Mouse (Mus musculus) CH12.LX (cell line): ENCODE data around the gene Prrx2.

Experiments used
- BHLHE40 ChIP-seq: IDR thresholded peaks from 2 replicates; pipeline ENCODE4 v1.6.1; 2011; ENCODE audit warnings: mild to moderate bottlenecking, low read depth, low read length, improper control_type of control experiment
- CTCF ChIP-seq, 2 experiments: IDR thresholded peaks in 1 of 2; conservative IDR thresholded peaks in 1 of 2; 2 replicates each; pipeline ENCODE4 v1.5.1; 2011 to 2012; ENCODE audit warnings: low read depth in 2 of 2, low read length in 2 of 2, improper control_type of control experiment in 1 of 2, inconsistent platforms in 1 of 2, mild to moderate bottlenecking in 1 of 2, moderate library complexity in 1 of 2
- EP300 ChIP-seq: IDR thresholded peaks from 2 replicates; pipeline ENCODE4 v1.6.1; 2011; ENCODE audit warnings: low read length, improper control_type of control experiment
- MAFK ChIP-seq: IDR thresholded peaks from 2 replicates; pipeline ENCODE4 v1.6.1; 2011; ENCODE audit warnings: low read length, improper control_type of control experiment; ENCODE audit not compliant: insufficient replicate concordance
- MAX ChIP-seq: IDR thresholded peaks from 2 replicates; pipeline ENCODE4 v1.6.1; 2011; ENCODE audit warnings: low read length, improper control_type of control experiment
- MAZ ChIP-seq: IDR thresholded peaks from 2 replicates; pipeline ENCODE4 v1.6.1; 2012; ENCODE audit warnings: low read depth, mild to moderate bottlenecking, inconsistent platforms, low read length, improper control_type of control experiment, moderate library complexity
- MXI1 ChIP-seq: IDR thresholded peaks from 2 replicates; pipeline ENCODE4 v1.6.1; 2011; ENCODE audit warnings: mild to moderate bottlenecking, low read depth, low read length, improper control_type of control experiment
- NRF1 ChIP-seq: IDR thresholded peaks from 2 replicates; pipeline ENCODE4 v1.6.1; 2014; ENCODE audit warnings: low read depth, mild to moderate bottlenecking, inconsistent platforms, low read length, improper control_type of control experiment, moderate library complexity
- POLR2A ChIP-seq: IDR thresholded peaks from 2 replicates; pipeline ENCODE4 v1.6.1; 2011; ENCODE audit warnings: low read depth, mild to moderate bottlenecking, improper control_type of control experiment, low read length
- SIN3A ChIP-seq: IDR thresholded peaks from 2 replicates; pipeline ENCODE4 v1.6.1; 2012; ENCODE audit warnings: low read length, improper control_type of control experiment, inconsistent platforms
- USF1 ChIP-seq: IDR thresholded peaks from 2 replicates; pipeline ENCODE4 v1.6.1; 2014; ENCODE audit warnings: low read depth, mild to moderate bottlenecking, inconsistent platforms, low read length, improper control_type of control experiment
- USF2 ChIP-seq: conservative IDR thresholded peaks from 2 replicates; pipeline ENCODE4 v1.6.1; 2011; ENCODE audit warnings: low read depth, low read length, improper control_type of control experiment
- ZNF384 ChIP-seq: IDR thresholded peaks from 2 replicates; pipeline ENCODE4 v1.6.1; 2012; ENCODE audit warnings: low read depth, low read length, improper control_type of control experiment, inconsistent platforms

GRCm38 (mm10) chr2:30925181-30925580 lies 90.4 kb downstream of the Prrx2 start:
- TF ChIP-seq NRF1 (no peak), MXI1 (no peak), CTCF (conservative IDR thresholded peaks at IDR 0.05 in 1 of 2, IDR thresholded peaks at IDR 0.05 in 1 of 2; ENCODE audit: low read depth in 2 of 2, low read length in 2 of 2) (no peak), MAZ (no peak), MAX (no peak), ZNF384 (no peak), MAFK (no peak), USF1 (no peak), BHLHE40 (no peak), EP300 (no peak), POLR2A (no peak), USF2 (no peak), SIN3A (no peak)
